In genomic region chr1:181839746-181840366, GRCm38 (mm10) we compare ENCODE assay signal across 8 mouse cellular contexts. TPM values are rescaled to one million over a fixed set of nuclear protein-coding genes. Genes with fewer than 3 reads are reported as not detected.
DNase-seq lines count a peak whose midpoint lies in the region; ATAC-seq and TF ChIP-seq lines count a peak whose summit lies in the region.

No protein-coding gene starts in this region.

- TF ChIP-seq POLR2A in MEL (IDR thresholded peaks at IDR 0.05; ENCODE audit: control insufficient read depth in 1 of 2, insufficient read depth in 1 of 2, low read depth in 1 of 2, low read length in 2 of 2, poor library complexity in 1 of 2): no peak

- intact Hi-C loops in left cerebral cortex, postnatal 14 days (cut with DNase I): loop anchor here (5.0 kb wide), 1 partner anchor 42 kb away; no protein-coding TSS in a partner anchor

- ATAC-seq in CD4-positive, CD25-positive, alpha-beta regulatory T cell, adult 4 months: no peak

- no peak overlapping the region for H3K27ac ChIP-seq in MEL (ENCODE audit: control insufficient read depth, low read depth, low read length)
- H3K27ac ChIP-seq in hindbrain, embryonic 10.5 days: peak overlapping the region; percentile 62; the same call in 1 of the 2 replicates

- H3K4me3 ChIP-seq in MEL (ENCODE audit: control insufficient read depth in 1 of 2, insufficient read depth in 1 of 2, low read depth in 2 of 2, low read length in 2 of 2): peak overlapping the region; percentile 35 to 89
- peak overlapping the region; percentile 87 for H3K4me3 ChIP-seq in hindbrain, embryonic 10.5 days
- H3K4me3 ChIP-seq in megakaryocyte, embryonic 14.5 days (replicated peaks): peak overlapping the region; percentile 77

- H3K27me3 ChIP-seq in MEL (ENCODE audit: control insufficient read depth in 1 of 2, insufficient read depth in 2 of 2, low read length in 2 of 2): no peaks in the 10 kb centered on the region
- peaks cover 9% of the 10 kb centered on the region for H3K27me3 ChIP-seq in hindbrain, embryonic 10.5 days (ENCODE audit: insufficient read depth, poor library complexity, severe bottlenecking)
- peaks cover 2% of the 10 kb centered on the region for H3K27me3 ChIP-seq in megakaryocyte, embryonic 14.5 days (replicated peaks)

- peak overlapping the region; percentile 46 for H3K9ac ChIP-seq in MEL (ENCODE audit: control insufficient read depth, low read depth, low read length, poor library complexity, severe bottlenecking)

- TF ChIP-seq EP300 in MEL (IDR thresholded peaks at IDR 0.05; ENCODE audit: low read depth in 1 of 2, low read length in 2 of 2): 0 out of 4 replicates have a peak, but pooled peaks have one; percentile 5

- WGBS in hindbrain, embryonic 10.5 days: 15% methylated on average over 6 of the region's 6 CpGs

- peaks cover 14 to 20% of the 10 kb centered on the region in 2 experiments for H3K4me1 ChIP-seq in MEL (ENCODE audit: control insufficient read depth in 1 of 2, insufficient read depth in 2 of 2, low read length in 2 of 2)
- H3K4me1 ChIP-seq in hindbrain, embryonic 10.5 days (replicated peaks): peaks cover 33% of the 10 kb centered on the region
- H3K4me1 ChIP-seq in megakaryocyte, embryonic 14.5 days: peaks cover 67% of the 10 kb centered on the region

- peaks cover 39% of the 10 kb centered on the region for H3K79me2 ChIP-seq in MEL (ENCODE audit: control insufficient read depth, insufficient read depth, low read length, poor library complexity)

- H3K36me3 ChIP-seq in MEL (ENCODE audit: control insufficient read depth in 1 of 2, insufficient read depth in 2 of 2, low read length in 2 of 2): peaks cover 14 to 23% of the 10 kb centered on the region in 2 experiments
- H3K36me3 ChIP-seq in hindbrain, embryonic 10.5 days: peaks cover 39% of the 10 kb centered on the region
- H3K36me3 ChIP-seq in megakaryocyte, embryonic 14.5 days (replicated peaks; ENCODE audit: low read length): peaks cover 40% of the 10 kb centered on the region

- no peak for TF ChIP-seq RAD21 in MEL (IDR thresholded peaks at IDR 0.05; ENCODE audit: low read depth, low read length)

- H3K9me3 ChIP-seq in MEL (replicated peaks; ENCODE audit: insufficient read depth, low read length): no peaks in the 10 kb centered on the region
- no peaks in the 10 kb centered on the region for H3K9me3 ChIP-seq in hindbrain, embryonic 10.5 days
- no peaks in the 10 kb centered on the region for H3K9me3 ChIP-seq in megakaryocyte, embryonic 14.5 days

- peak; percentile 28 for DNase-seq in CD4-positive, CD25-positive, alpha-beta regulatory T cell, adult 2 months (ENCODE audit: low read depth, low spot score)
- DNase-seq in MEL (ENCODE audit: low read depth, low spot score): peak; percentile 58
- no peak for DNase-seq in hindbrain, embryonic 10.5 days (ENCODE audit: low spot score)
- DNase-seq in left cerebral cortex, postnatal 14 days (ENCODE audit: low spot score in 2 of 2): no peak
- no peak for DNase-seq in embryo, embryonic 10.5 days (ENCODE audit: low spot score)
- no peak for DNase-seq in right cerebral cortex, postnatal 36 days (ENCODE audit: low spot score in 2 of 2)

- TF ChIP-seq CTCF in MEL (IDR thresholded peaks at IDR 0.05 in 2 of 3, conservative IDR thresholded peaks at IDR 0.05 in 1 of 3; ENCODE audit: control insufficient read depth in 1 of 3, insufficient read depth in 1 of 3, low read depth in 2 of 3, low read length in 3 of 3, poor library complexity in 1 of 3, severe bottlenecking in 1 of 3): no peak

TF ChIP-seq in MEL, 35 proteins besides CTCF, POLR2A, EP300 and RAD21:
- TF ChIP-seq SIN3A (IDR thresholded peaks at IDR 0.05; ENCODE audit: low read length): peak; percentile 44; the same call in 1 of the 2 replicates
- TF ChIP-seq MEF2A (IDR thresholded peaks at IDR 0.05; ENCODE audit: extremely low read depth, insufficient replicate concordance, low read depth, low read length, poor library complexity, severe bottlenecking): no peak
- no peak for TF ChIP-seq ZNF384 (IDR thresholded peaks at IDR 0.05; ENCODE audit: low read depth, low read length)
- 0 out of 2 replicates have a peak, but pooled peaks have one; percentile 10 for TF ChIP-seq MXI1 (IDR thresholded peaks at IDR 0.05; ENCODE audit: low read depth, low read length)
- peak; percentile 43 for TF ChIP-seq ETS1 (IDR thresholded peaks at IDR 0.05; ENCODE audit: low read depth, low read length)

RNA-seq across cellular contexts. Expression of gene Lbr, which starts 3.0 kb away (rescaled TPM):
- polyA plus RNA-seq in CD4-positive, CD25-positive, alpha-beta regulatory T cell, adult 4 months (2017; shearing (Covaris generic)): 100 to 1,000 TPM; 319 to 341 TPM
- 106 and 111 TPM in 2 replicates for total RNA-seq in MEL (2012; rRNA removed)
- polyA plus RNA-seq in MEL (2012; ENCODE audit: insufficient read depth in 1 of 2, insufficient read length in 2 of 2, low read depth in 1 of 2, low replicate concordance in 2 of 2, missing spikeins in 1 of 2): 100 to 1,000 TPM in 1 of 2 experiments, not detected in 1; 120 TPM
- polyA plus RNA-seq in hindbrain, embryonic 10.5 days (2016; fragmentation: Nextera tagmentation; extraction: Ambion mirVana): 135 and 189 TPM in 2 replicates
- 24.2 and 54.4 TPM in 2 replicates for polyA plus RNA-seq in megakaryocyte, embryonic 14.5 days (2012; ENCODE audit: insufficient read depth, low replicate concordance)
- total RNA-seq in left cerebral cortex, postnatal 14 days (2021): 10 to 100 TPM in 1 of 2 experiments, 1 to 10 TPM in 1; 9.6 to 14.2 TPM

Comparison
In these comparisons a context has a peak if more than half of its experiments do, and no peak if none do; other contexts are left out.
1. DNase-seq: peak in CD4-positive, CD25-positive, alpha-beta regulatory T cell, adult 2 months (single experiment) and MEL (single experiment); none in hindbrain, embryonic 10.5 days (single experiment), left cerebral cortex, postnatal 14 days (0 of 2), embryo, embryonic 10.5 days (single experiment) and right cerebral cortex, postnatal 36 days (0 of 2).
2. Peak in every context shown above with its lines, with median percentiles within 50 percentile points of each other: H3K4me3 ChIP-seq.